Mouse (Mus musculus): ENCODE measurements around the gene Canx.

The Canx gene

DNA sequence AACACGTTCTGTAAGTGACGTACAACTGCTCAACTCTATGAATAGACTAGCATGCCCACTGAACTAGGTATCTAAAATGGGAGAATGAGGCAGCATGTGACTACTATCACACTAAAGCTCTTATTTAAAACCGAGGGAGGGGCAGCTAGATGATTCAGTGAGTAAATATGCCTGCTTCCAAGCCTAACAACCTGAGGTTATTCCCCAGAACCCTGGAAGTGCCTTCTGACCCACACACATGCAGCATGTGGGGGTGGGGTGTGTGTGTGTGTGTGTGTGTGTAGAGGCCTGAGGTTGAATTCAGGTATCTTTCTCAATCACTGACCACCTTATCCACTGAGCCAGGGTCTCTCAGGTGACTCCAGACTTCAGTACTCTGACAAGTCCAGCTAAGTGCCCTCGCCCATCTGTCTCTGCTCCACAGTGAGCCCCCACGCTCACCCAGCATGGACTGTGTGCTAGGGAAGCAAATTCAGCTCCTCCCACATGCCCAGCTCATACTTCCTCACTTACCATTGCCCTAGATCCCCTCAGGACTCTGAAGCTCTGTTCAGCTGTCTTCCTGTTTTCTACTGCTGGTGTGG, 49.8 kb downstream of the Canx start:
- peak; percentile 48 for DNase-seq (ENCODE audit: low spot score)

DNA sequence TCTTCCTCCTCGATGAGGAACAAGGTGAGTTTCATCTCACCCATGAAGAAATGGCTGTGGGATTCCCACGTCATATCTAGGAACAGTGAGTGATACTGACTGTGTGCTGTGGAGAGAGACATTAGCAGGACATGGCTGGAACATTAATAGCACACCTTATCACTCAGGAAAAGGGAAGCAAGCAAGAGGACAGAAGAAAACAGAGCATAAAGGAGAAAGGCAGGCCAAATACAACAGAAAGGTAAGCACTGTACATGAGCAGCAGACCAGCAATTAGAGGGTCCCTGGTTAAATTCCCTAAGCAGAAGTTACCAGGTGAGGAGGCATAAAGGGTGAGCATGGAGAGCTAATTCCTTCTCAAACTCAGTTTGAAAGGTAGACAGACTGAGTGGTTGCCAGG, 50.4 kb downstream of the Canx start:
- no peak for DNase-seq (ENCODE audit: low spot score)

DNA sequence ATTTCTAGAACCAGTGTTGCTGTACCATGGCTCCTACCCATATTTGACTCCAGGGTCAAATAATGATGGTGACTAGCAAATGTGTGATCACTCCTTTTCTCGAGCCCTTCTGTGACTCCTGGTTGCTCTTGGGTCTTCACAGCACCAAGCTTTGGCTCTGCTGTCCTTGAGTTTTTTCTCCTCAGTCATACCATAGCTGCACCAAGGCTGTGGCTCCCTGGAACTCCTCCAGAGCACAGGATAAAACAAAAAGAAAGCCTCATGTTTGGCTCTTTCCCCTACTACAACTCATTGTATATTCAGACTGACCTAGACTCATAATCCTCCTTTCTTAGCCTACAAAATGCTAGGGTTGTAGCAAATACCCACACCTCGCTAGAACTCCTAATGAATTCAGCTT, 52.7 kb downstream of the Canx start:
- no peak for DNase-seq (ENCODE audit: low spot score)

DNA sequence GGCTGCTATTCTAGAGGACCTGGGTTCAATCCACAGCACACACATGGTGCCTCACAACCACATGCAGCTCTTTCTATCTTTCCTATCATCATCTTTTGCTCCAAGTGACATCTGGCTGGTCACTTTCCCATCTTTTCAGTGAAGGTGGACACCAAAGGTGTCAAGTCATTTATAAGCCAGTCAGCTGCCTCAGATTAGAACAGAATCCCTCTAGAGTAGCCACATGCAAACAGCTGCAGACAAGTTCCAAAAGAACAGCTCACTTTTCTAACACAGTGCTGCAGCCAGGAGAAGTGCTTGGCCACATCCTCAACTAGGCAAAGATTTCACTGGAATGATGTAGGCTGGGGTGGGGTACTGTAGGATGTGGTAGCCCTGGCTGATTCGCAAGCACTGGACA, 55.6 kb downstream of the Canx start:
- DNase-seq (ENCODE audit: low spot score): no peak

DNA sequence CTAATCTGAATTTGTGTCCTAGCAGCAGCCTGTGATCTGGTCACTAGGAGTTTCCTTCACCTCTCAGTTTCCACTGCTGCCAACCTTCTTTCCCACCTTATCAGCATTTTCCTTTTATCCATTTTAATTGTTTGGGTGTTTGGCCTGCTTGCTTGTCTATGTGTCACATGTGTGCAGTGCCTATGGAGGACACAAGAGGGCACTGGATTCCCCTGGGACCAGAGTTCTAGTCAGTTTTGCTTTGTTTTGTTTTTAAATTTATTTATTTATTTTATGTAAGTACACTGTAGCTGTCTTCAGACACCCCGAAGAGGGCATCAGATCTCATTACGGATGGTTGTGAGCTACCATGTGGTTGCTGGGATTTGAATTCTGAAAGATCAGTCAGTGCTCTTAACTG, 56.3 kb downstream of the Canx start:
- DNase-seq (ENCODE audit: low spot score): peak; percentile 53

DNA sequence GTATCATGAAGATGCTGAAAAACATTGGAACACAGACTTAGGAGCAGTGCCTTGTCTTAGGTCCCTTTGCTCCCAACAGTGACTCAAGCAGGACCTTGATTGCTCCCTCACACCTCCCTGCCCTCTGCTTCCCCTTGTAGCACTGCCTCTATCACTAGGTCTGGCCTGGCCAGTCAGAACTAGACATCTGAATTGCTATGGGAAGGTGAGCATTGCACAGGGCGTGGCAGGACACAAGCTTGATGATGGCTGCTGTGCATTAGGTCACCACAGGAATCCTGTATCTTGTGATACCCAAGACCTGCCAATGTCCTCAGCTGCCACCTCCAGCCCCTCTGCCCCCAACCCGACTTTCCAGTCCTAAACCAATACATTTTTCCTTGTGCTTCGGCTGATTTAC, 58.5 kb downstream of the Canx start:
- DNase-seq (ENCODE audit: low spot score): no peak

DNA sequence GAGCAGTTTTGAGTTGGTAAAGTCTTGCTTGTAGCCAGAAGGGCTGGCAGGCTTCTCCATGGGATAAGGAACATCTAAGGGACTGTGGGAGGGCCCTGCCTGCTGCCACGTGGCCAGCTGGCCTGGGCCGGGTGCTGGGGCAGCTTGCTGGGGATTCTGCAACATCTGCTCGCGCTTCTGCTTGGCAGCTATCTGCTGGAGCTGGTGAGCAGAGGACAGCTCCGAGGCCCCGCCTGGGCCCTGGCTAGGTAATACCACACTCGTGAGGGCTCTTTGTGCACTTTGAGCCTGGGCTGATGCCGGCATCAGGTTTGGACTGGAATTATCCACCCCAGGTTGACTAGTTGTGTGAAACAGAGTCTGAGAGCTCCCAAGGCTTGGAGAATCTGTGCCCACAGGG, 59.5 kb downstream of the Canx start:
- peak; percentile 83 for DNase-seq (ENCODE audit: low spot score)

DNA sequence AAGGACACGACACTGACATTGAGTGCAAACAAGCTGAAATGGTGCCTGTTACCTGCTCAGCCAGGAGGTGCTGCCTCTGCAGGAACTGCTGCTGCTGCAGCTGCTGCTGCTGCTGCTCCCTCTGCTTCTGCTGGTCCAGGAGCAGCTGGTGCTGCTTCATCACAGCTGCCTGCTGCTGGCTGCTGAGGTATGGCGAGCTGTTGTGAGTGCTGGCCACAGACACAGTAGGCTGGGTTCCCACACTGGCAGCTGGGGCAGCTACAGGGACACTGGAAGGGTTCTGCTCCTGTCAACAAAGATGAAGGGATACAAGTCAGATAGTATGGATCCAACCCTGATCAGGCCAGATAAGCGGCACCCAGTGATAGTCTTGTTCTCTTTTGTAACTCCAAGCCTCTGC, 62.3 kb downstream of the Canx start:
- DNase-seq (ENCODE audit: low spot score): no peak

DNA sequence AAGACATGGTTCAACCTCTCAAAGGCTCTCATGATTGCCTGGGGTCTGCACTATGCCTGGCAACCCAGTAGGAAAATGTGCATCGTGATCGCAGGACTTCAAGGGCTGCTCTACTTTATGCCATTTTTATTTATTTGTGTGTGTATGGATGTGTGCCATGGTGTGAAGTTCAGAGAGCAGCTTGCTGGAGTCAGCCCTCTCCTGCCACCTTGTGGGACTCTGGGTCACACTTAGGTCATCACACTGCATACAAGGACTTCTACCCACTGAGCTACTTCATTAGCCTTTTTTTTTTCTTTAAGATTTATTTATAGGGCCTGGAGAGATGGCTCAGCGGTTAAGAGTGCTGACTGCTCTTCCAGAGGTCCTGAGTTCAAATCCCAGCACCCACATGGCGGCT, 63.5 kb downstream of the Canx start:
- DNase-seq (ENCODE audit: low spot score): peak; percentile 57

DNA sequence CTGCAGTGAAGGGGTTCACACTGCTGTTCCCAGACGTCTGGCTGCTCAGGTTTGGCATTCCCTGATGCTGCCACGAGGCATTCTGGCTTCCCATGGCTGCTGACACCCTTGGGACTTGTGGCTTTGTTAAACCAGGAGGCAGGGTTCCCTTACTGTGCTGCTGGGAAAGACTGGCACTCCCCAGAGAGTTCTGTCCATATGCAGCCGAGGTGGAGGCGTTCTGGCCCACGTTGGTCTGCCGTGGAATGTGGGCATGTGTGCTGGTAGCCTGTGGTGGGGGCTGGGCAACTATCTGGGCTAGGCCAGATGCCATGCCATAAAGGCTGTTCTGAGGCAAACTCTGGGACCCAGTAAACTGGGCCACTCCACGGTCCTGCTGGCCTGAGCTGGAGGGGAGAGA, 67.2 kb downstream of the Canx start:
- DNase-seq (ENCODE audit: low spot score): no peak

DNA sequence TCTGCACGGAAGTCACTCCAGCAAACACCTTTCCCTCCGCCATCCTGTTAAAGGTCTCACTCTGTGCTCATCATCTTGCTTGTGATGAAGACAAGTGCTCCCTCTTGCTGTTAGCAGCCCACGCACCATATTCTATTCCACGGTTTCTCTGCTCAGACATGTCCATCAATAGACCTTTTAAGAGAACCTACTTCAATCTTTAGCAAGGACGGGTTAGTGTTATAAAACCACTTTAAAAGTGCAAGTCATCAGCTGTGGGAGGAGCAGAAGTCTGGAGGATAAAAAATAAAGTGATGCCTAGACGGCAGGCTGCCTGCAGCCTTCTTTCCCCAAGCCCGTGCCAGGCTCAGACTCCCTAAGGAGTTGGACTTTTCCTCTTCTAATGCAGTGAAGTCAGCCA, 68.9 kb downstream of the Canx start:
- peak; percentile 45 for DNase-seq (ENCODE audit: low spot score)

DNA sequence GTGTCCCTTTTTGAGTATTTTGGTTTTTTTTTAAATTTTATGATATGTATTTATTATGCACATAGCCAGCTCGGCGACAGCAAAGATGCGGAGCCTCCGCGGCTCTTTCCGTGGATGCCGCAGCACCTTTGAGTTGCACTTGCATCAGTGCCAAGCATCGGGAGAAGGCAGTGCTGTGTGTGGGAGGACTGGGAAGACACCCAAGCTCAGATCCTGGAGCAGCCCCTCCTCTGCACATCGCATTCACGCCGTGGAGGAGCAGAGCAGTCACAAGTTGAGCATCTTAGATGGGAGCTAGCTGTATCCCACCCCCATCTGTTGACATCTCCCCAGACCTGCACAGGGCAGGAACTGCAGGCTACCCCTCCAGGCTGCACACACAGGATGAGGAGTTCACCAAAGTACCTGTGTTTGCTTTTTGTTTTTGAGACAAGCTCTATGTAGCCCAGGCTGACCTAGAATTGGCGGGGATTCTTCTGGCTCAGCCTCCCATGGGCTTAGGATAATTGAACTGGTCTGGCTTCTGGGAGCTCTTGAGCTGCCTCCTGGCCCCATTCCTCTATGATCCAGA, 71.4 kb downstream of the Canx start:
- DNase-seq (ENCODE audit: low spot score): no peak

DNA sequence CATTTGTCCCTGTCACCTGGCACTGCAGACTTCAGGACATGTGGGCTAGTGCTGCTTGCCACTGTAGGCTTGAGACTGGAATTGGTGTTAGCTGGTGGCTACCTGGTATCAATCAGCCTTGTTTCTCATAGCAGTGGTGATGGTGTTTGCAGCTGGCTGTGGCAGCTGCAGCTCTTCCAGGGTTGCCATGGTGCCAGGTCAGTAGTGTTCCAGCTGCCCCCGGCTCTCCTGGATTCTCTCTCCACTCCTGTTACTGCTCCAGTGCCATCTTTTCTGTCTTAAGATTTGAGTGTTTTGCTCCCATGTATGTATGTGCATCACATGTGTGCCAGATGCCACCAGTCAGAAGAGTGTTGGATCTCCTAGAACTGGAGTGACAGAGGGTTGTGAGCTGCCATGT, 72.1 kb downstream of the Canx start:
- DNase-seq (ENCODE audit: low spot score): no peak

DNA sequence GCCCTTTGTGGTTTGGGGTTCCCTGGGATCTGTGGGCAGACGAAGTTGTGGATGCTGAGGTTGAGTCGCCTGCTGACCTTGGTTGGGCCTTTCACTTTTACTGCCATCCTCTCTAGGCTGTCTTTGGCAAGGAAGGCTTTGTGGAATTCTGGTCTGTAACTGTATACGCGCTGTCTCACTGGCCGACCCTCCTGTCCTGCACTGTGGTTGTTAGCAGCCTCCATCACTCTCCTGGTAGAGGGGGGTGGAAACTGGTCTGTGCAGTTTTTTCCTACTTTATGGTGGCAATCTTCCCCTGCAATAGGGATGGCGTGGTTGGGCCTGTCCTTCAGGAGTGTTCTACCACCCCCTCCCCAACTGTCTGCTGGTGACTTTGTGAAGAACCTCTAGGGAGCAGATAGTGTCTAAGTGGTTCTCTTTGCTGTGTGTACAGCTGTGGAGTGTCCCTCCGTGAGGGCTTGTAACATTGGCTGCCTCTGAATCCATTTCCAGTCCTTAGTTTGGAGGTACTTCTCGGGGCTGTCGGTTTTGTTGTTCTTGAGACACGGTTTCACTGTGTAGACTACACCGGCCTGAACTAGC, 72.7 kb downstream of the Canx start:
- no peak for DNase-seq (ENCODE audit: low spot score)

DNA sequence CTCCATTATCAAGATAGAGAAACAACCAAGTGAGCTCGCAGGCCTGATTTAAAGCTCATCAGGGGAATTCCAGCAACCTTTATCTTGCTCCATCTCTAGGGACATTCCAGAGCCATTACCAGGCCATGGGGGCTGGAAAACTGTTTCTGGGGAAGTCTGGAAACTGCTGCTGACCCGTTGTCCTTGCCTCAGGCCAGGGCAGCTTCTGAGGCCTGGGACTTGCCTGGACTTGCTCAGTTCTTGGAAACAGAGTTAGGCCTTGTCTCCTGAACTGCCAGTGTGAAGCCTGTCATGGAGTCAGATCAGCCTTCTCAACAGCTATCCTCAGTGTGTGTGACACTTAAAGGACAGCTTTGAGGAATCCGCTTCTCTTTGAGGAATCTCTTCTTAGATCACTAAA, 73.3 kb downstream of the Canx start:
- DNase-seq (ENCODE audit: low spot score): peak; percentile 68

DNA sequence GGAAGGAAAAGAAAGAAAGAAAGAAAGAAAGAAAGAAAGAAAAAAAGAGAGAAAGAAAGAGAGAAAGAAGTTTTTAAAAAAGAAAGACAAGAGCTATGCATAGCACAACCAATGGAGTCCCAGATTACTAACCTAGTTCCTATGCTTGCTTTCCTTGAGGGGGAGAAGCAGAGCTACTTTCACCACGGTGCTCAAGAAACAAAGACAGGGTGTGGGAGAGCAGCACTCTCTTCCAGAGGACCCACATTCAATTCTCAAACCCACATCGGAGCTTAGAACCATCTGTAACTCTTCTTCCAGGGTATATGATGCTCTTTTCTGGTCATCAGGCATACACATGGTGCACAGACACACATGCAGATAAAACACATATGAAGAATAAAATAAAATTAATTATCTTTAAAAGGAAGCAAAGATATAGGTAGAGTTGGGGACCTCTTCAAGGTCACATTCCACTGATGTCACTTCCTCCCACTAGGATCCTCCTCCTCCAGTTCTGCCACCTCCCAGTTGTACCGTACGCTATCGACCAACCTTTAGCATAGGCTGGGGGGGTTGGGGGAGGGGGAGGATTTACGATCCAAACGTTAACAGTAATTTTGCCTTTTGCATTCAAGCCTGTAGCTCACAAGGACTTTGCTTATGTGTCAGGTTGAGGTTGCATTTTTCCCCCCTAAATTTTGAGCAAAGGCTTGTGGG, 76.9 kb downstream of the Canx start:
- no peak for DNase-seq (ENCODE audit: low spot score)

DNA sequence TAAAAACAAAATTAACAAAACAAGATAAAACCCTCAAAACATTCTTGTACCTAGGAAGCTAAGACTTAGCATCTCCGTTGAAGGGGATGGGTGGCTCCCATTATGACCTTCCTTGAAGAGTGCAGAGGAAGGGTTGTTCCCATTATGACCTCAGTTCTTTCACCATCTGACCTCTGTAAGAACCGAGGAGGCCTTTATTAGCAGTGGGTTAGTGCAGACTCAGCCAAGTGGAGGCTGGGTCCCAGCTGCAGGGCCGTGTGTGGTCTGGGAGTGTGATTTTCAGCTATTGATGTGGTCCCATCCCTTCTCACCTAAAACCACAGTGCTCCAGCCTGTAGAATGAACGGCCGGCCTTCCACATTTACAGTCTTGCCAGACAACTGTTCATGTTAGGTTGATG, 80.2 kb downstream of the Canx start:
- DNase-seq (ENCODE audit: low spot score): no peak
